Mouse (Mus musculus) MEL (cell line): Measurements from ENCODE around the gene Sh3tc1. TPM values are rescaled to one million over a fixed set of nuclear protein-coding genes. Genes with fewer than 3 reads are reported as not detected.

Experiments used
- DNase-seq: peaks from one replicate; pipeline ENCODE4 v3.0.0; 2011; ENCODE audit warnings: low read depth, low spot score
- H3K27ac ChIP-seq: 2 replicates; pipeline ENCODE4 v1.5.1; 2012; ENCODE audit warnings: low read depth, mild to moderate bottlenecking, control low read depth, low read length, moderate library complexity; ENCODE audit not compliant: control insufficient read depth
- H3K27me3 ChIP-seq, 2 experiments: fragments of 150-350 bp in 1 of 2; sonication (generic) in 1 of 2; 2 replicates each; pipeline ENCODE4 v1.6.1; 2012; ENCODE audit warnings: low read length in 2 of 2, mild to moderate bottlenecking in 2 of 2, improper control_type of control experiment in 1 of 2, moderate library complexity in 1 of 2; ENCODE audit not compliant: insufficient read depth in 2 of 2, control insufficient read depth in 1 of 2
- H3K36me3 ChIP-seq, 2 experiments: 2 replicates each; pipeline ENCODE4 v1.6.1; 2012 to 2014; ENCODE audit warnings: low read length in 2 of 2, improper control_type of control experiment in 1 of 2, inconsistent platforms in 1 of 2, mild to moderate bottlenecking in 1 of 2; ENCODE audit not compliant: insufficient read depth in 2 of 2, control insufficient read depth in 1 of 2
- H3K4me1 ChIP-seq, 2 experiments: fragments of 150-350 bp in 1 of 2; sonication (generic) in 1 of 2; 2 replicates each; pipeline ENCODE4 v1.6.1; 2012; ENCODE audit warnings: low read length in 2 of 2, improper control_type of control experiment in 1 of 2, mild to moderate bottlenecking in 1 of 2; ENCODE audit not compliant: insufficient read depth in 2 of 2, control insufficient read depth in 1 of 2
- H3K4me3 ChIP-seq, 2 experiments: fragments of 150-350 bp in 1 of 2; sonication (generic) in 1 of 2; 2 replicates each; pipeline ENCODE4 v1.5.1; 2012; ENCODE audit warnings: low read depth in 2 of 2, low read length in 2 of 2, mild to moderate bottlenecking in 2 of 2, moderate library complexity in 2 of 2, control low read depth in 1 of 2, improper control_type of control experiment in 1 of 2; ENCODE audit not compliant: control insufficient read depth in 1 of 2, insufficient read depth in 1 of 2
- H3K79me2 ChIP-seq: 2 replicates; pipeline ENCODE4 v1.6.1; 2012; ENCODE audit warnings: mild to moderate bottlenecking, low read length, moderate library complexity; ENCODE audit not compliant: control insufficient read depth, poor library complexity, insufficient read depth
- H3K9ac ChIP-seq: 2 replicates; pipeline ENCODE4 v1.6.1; 2012; ENCODE audit warnings: low read depth, mild to moderate bottlenecking, control low read depth, low read length, moderate library complexity; ENCODE audit not compliant: control insufficient read depth, poor library complexity, severe bottlenecking
- H3K9me3 ChIP-seq: fragments of 150-350 bp; sonication (generic); replicated peaks from 2 replicates; pipeline ENCODE4 v1.6.1; 2012; ENCODE audit warnings: mild to moderate bottlenecking, low read length, improper control_type of control experiment, moderate library complexity; ENCODE audit not compliant: insufficient read depth
- CHD2 ChIP-seq: IDR thresholded peaks from 2 replicates; pipeline ENCODE4 v1.6.1; 2011; ENCODE audit warnings: low read length, improper control_type of control experiment
- CTCF ChIP-seq, 3 experiments: IDR thresholded peaks in 2 of 3; conservative IDR thresholded peaks in 1 of 3; 2 replicates each; pipeline ENCODE4 v1.5.1; 2011 to 2012; ENCODE audit warnings: low read length in 3 of 3, low read depth in 2 of 3, mild to moderate bottlenecking in 2 of 3, improper control_type of control experiment in 1 of 3, inconsistent platforms in 1 of 3, mixed read lengths in 1 of 3, moderate library complexity in 1 of 3; ENCODE audit not compliant: control insufficient read depth in 1 of 3, insufficient read depth in 1 of 3, poor library complexity in 1 of 3, severe bottlenecking in 1 of 3
- E2F4 ChIP-seq: IDR thresholded peaks from 2 replicates; pipeline ENCODE4 v1.6.1; 2011; ENCODE audit warnings: low read depth, low read length, improper control_type of control experiment, borderline replicate concordance
- ELF1 ChIP-seq: IDR thresholded peaks from 2 replicates; pipeline ENCODE4 v1.6.1; 2014; ENCODE audit warnings: low read depth, mild to moderate bottlenecking, inconsistent platforms, low read length, improper control_type of control experiment, moderate library complexity
- EP300 ChIP-seq, 2 experiments: IDR thresholded peaks; 2 replicates each; pipeline ENCODE4 v1.6.1; 2011; ENCODE audit warnings: improper control_type of control experiment in 2 of 2, low read length in 2 of 2, low read depth in 1 of 2, mild to moderate bottlenecking in 1 of 2
- GABPA ChIP-seq: IDR thresholded peaks from 2 replicates; pipeline ENCODE4 v1.6.1; 2012; ENCODE audit warnings: low read depth, mild to moderate bottlenecking, inconsistent platforms, low read length, improper control_type of control experiment, moderate library complexity
- KAT2A ChIP-seq: conservative IDR thresholded peaks from 2 replicates; pipeline ENCODE4 v1.6.1; 2012; ENCODE audit warnings: low read depth, low read length, improper control_type of control experiment, inconsistent platforms
- MAX ChIP-seq: IDR thresholded peaks from 2 replicates; pipeline ENCODE4 v1.6.1; 2011; ENCODE audit warnings: low read length, improper control_type of control experiment
- MAZ ChIP-seq: IDR thresholded peaks from 2 replicates; pipeline ENCODE4 v1.6.1; 2012; ENCODE audit warnings: low read depth, mild to moderate bottlenecking, inconsistent platforms, low read length, improper control_type of control experiment
- MEF2A ChIP-seq: IDR thresholded peaks from 2 replicates; pipeline ENCODE4 v1.6.1; 2014; ENCODE audit warnings: low read depth, mild to moderate bottlenecking, inconsistent platforms, low read length, improper control_type of control experiment; ENCODE audit not compliant: poor library complexity, insufficient replicate concordance, severe bottlenecking; ENCODE audit errors: extremely low read depth
- MXI1 ChIP-seq: IDR thresholded peaks from 2 replicates; pipeline ENCODE4 v1.6.1; 2011; ENCODE audit warnings: mild to moderate bottlenecking, low read depth, low read length, improper control_type of control experiment
- MYC ChIP-seq: IDR thresholded peaks from 2 replicates; pipeline ENCODE4 v1.6.1; 2011; ENCODE audit warnings: low read depth, mild to moderate bottlenecking, low read length, improper control_type of control experiment, moderate library complexity
- NELFE ChIP-seq: IDR thresholded peaks from 2 replicates; pipeline ENCODE4 v1.6.1; 2011; ENCODE audit warnings: low read depth, low read length, improper control_type of control experiment
- POLR2A ChIP-seq, 2 experiments: IDR thresholded peaks; 2 replicates each; pipeline ENCODE4 v1.6.1; 2011 to 2012; ENCODE audit warnings: low read length in 2 of 2, mild to moderate bottlenecking in 2 of 2, control low read depth in 1 of 2, improper control_type of control experiment in 1 of 2, low read depth in 1 of 2, moderate library complexity in 1 of 2; ENCODE audit not compliant: control insufficient read depth in 1 of 2, insufficient read depth in 1 of 2, poor library complexity in 1 of 2
- POLR2AphosphoS2 ChIP-seq: IDR thresholded peaks from 2 replicates; pipeline ENCODE4 v1.6.1; 2011; ENCODE audit warnings: low read length, improper control_type of control experiment
- RCOR1 ChIP-seq: IDR thresholded peaks from 2 replicates; pipeline ENCODE4 v1.6.1; 2012; ENCODE audit warnings: low read depth, mild to moderate bottlenecking, inconsistent platforms, low read length, improper control_type of control experiment
- SIN3A ChIP-seq: IDR thresholded peaks from 2 replicates; pipeline ENCODE4 v1.6.1; 2012; ENCODE audit warnings: low read length, improper control_type of control experiment, inconsistent platforms
- SMC3 ChIP-seq: IDR thresholded peaks from 2 replicates; pipeline ENCODE4 v1.6.1; 2011; ENCODE audit warnings: low read depth, low read length, improper control_type of control experiment
- TAL1 ChIP-seq: IDR thresholded peaks from 2 replicates; pipeline ENCODE4 v1.6.1; 2012; ENCODE audit warnings: mild to moderate bottlenecking, inconsistent platforms, low read length, moderate library complexity, mixed read lengths
- TBP ChIP-seq: IDR thresholded peaks from 2 replicates; pipeline ENCODE4 v1.8.0; 2011; ENCODE audit warnings: low read depth, low read length, improper control_type of control experiment
- TCF12 ChIP-seq: IDR thresholded peaks from 2 replicates; pipeline ENCODE4 v1.6.1; 2014; ENCODE audit warnings: low read depth, mild to moderate bottlenecking, inconsistent platforms, low read length, improper control_type of control experiment, moderate library complexity
- UBTF ChIP-seq: IDR thresholded peaks from 2 replicates; pipeline ENCODE4 v1.6.1; 2012; ENCODE audit warnings: low read depth, mild to moderate bottlenecking, inconsistent platforms, low read length, improper control_type of control experiment, moderate library complexity, borderline replicate concordance; ENCODE audit not compliant: insufficient read depth
- USF1 ChIP-seq: IDR thresholded peaks from 2 replicates; pipeline ENCODE4 v1.6.1; 2014; ENCODE audit warnings: low read depth, mild to moderate bottlenecking, inconsistent platforms, low read length, improper control_type of control experiment, moderate library complexity
- USF2 ChIP-seq, 2 experiments: IDR thresholded peaks; 2 replicates each; pipeline ENCODE4 v1.6.1; 2011 to 2012; ENCODE audit warnings: improper control_type of control experiment in 2 of 2, low read length in 2 of 2, borderline replicate concordance in 1 of 2, inconsistent platforms in 1 of 2, low read depth in 1 of 2, mild to moderate bottlenecking in 1 of 2; ENCODE audit not compliant: insufficient read depth in 1 of 2
- ZC3H11A ChIP-seq: IDR thresholded peaks from 2 replicates; pipeline ENCODE4 v1.6.1; 2012; ENCODE audit warnings: low read depth, mild to moderate bottlenecking, inconsistent platforms, low read length, improper control_type of control experiment
- ZKSCAN1 ChIP-seq: IDR thresholded peaks from 2 replicates; pipeline ENCODE4 v1.6.1; 2012; ENCODE audit warnings: low read depth, mild to moderate bottlenecking, inconsistent platforms, low read length, improper control_type of control experiment, moderate library complexity
- ZNF384 ChIP-seq: IDR thresholded peaks from 2 replicates; pipeline ENCODE4 v1.6.1; 2012; ENCODE audit warnings: low read depth, mild to moderate bottlenecking, inconsistent platforms, low read length, improper control_type of control experiment
- polyA plus RNA-seq, 2 experiments: library from polyadenylated mRNA; stranded (reverse) in 1 of 2; unstranded in 1 of 2; fragments of >175 nt in 1 of 2; fragments of >200 nt in 1 of 2; gene quantifications; 2 replicates each; pipeline versions ENCODE4 v1.2.1 to v1.2.4; 2012; ENCODE audit warnings: low replicate concordance in 2 of 2, low read depth in 1 of 2; ENCODE audit not compliant: insufficient read length in 2 of 2, insufficient read depth in 1 of 2, missing spikeins in 1 of 2
- total RNA-seq: library from RNA; depleted of rRNA; stranded (reverse); fragments of 300-350 nt; gene quantifications from 2 replicates; pipeline ENCODE4 v1.2.3, GENCODE M21; 2012

Sh3tc1 gene
- total and polyA plus RNA-seq, 3 experiments: not detected

GRCm38 (mm10) chr5:35741225-35741820 is 1.5 kb upstream of the Sh3tc1 start:
- H3K27me3 ChIP-seq: no peaks in the 10 kb centered on the region
- H3K27ac ChIP-seq: no peak overlapping the region
- H3K9ac ChIP-seq: no peak overlapping the region
- H3K36me3 ChIP-seq: no peaks in the 10 kb centered on the region
- DNase-seq: no peak
- no peaks in the 10 kb centered on the region; the same call in 1 of the 2 replicates for H3K9me3 ChIP-seq
- TF ChIP-seq USF2 (IDR thresholded peaks at IDR 0.05; ENCODE audit: borderline replicate concordance in 1 of 2, insufficient read depth in 1 of 2, low read depth in 1 of 2, low read length in 2 of 2): no peak
- no peak for TF ChIP-seq CTCF (IDR thresholded peaks at IDR 0.05 in 2 of 3, conservative IDR thresholded peaks at IDR 0.05 in 1 of 3; ENCODE audit: control insufficient read depth in 1 of 3, insufficient read depth in 1 of 3, low read depth in 2 of 3, low read length in 3 of 3, poor library complexity in 1 of 3, severe bottlenecking in 1 of 3)
- TF ChIP-seq RCOR1: no peak
- no peak for TF ChIP-seq CHD2
- no peak for TF ChIP-seq ZNF384
- TF ChIP-seq MAZ: no peak
- TF ChIP-seq SIN3A: no peak
- TF ChIP-seq SMC3: no peak
- TF ChIP-seq E2F4: no peak
- no peak for TF ChIP-seq POLR2AphosphoS2
- TF ChIP-seq EP300 (IDR thresholded peaks at IDR 0.05; ENCODE audit: low read depth in 1 of 2, low read length in 2 of 2): no peak
- TF ChIP-seq TAL1: no peak
- no peak for TF ChIP-seq MYC
- no peak for TF ChIP-seq TCF12
- no peak for TF ChIP-seq GABPA
- TF ChIP-seq NELFE: no peak
- TF ChIP-seq KAT2A: no peak
- TF ChIP-seq TBP: no peak
- no peak for TF ChIP-seq POLR2A (IDR thresholded peaks at IDR 0.05; ENCODE audit: control insufficient read depth in 1 of 2, insufficient read depth in 1 of 2, low read depth in 1 of 2, low read length in 2 of 2, poor library complexity in 1 of 2)
- TF ChIP-seq, all 39 proteins: peak for 0
- Histone ChIP-seq H3K79me2 (no peaks in the 10 kb centered on the region), H3K4me1 (no peaks in the 10 kb centered on the region), H3K4me3 (no peak overlapping the region)

- no peak for DNase-seq
- Histone ChIP-seq H3K27me3 (no peaks in the 10 kb centered on the region), H3K79me2 (no peaks in the 10 kb centered on the region), H3K4me3 (no peak overlapping the region), H3K27ac (no peak overlapping the region), H3K36me3 (no peaks in the 10 kb centered on the region), H3K9ac (no peak overlapping the region), H3K4me1 (no peaks in the 10 kb centered on the region), H3K9me3 (no peaks in the 10 kb centered on the region; the same call in 1 of the 2 replicates)
- no peak for TF ChIP-seq MEF2A
- no peak for TF ChIP-seq RCOR1
- TF ChIP-seq ZKSCAN1: no peak
- no peak for TF ChIP-seq GABPA
- TF ChIP-seq E2F4: no peak
- TF ChIP-seq SIN3A: no peak
- TF ChIP-seq ZC3H11A: no peak
- TF ChIP-seq MAX: no peak
- no peak for TF ChIP-seq EP300 (IDR thresholded peaks at IDR 0.05; ENCODE audit: low read depth in 1 of 2, low read length in 2 of 2)
- no peak for TF ChIP-seq CTCF (IDR thresholded peaks at IDR 0.05 in 2 of 3, conservative IDR thresholded peaks at IDR 0.05 in 1 of 3; ENCODE audit: control insufficient read depth in 1 of 3, insufficient read depth in 1 of 3, low read depth in 2 of 3, low read length in 3 of 3, poor library complexity in 1 of 3, severe bottlenecking in 1 of 3)
- TF ChIP-seq USF2 (IDR thresholded peaks at IDR 0.05; ENCODE audit: borderline replicate concordance in 1 of 2, insufficient read depth in 1 of 2, low read depth in 1 of 2, low read length in 2 of 2): no peak
- no peak for TF ChIP-seq ELF1
- TF ChIP-seq UBTF: no peak
- no peak for TF ChIP-seq USF1
- TF ChIP-seq TAL1: no peak
- no peak for TF ChIP-seq TCF12
- no peak for TF ChIP-seq SMC3
- TF ChIP-seq POLR2AphosphoS2: no peak
- TF ChIP-seq MXI1: no peak
- no peak for TF ChIP-seq CHD2
Measured at GRCm38 (mm10) chr5:35740716-35741115, 929 bp upstream of the Sh3tc1 start.
